Mouse (Mus musculus) fibroblast of lung, adult 2 months (primary cell): ENCODE data around the gene Krt1.

Experiments
- DNase-seq: peaks from one replicate; pipeline ENCODE4 v3.0.0-alpha.2; 2011; ENCODE audit warnings: low read depth

Krt1 gene

DNA sequence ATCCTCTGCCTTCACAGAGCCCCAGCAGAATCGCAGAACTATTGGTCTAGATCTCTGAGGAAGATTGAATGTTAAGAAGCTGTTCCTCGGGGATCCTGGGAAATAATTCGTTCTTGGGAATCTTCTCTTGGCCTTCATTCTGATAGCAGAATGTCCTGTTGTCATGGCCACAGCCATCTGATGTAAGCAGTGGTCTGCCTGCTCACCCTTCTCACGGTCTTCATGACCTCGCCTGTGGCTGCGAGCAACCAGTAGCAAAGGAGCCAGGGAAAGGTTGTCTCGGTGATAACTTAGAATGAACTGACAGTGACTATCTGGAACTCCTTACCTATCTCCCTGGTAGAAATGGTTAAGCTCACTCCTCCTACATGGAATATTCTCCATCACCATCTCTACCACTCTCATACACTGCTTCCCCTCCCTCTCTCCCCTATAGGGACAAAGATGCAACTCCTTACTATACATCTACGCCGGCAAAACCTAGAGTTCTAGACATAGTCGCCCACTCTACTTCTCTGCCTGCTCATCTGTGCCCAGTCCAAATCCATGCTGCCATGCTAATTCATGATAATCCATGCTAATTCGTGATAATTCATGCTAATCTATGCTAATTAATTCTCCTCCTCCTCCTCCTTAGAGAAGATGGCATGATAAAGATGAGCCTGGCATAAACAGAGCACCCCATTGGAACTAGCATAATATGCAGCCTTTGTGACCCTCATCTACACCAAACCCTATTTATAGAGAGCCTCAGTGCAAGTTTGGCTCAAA is 47.4 kb downstream of the Krt1 start:
- no peak for DNase-seq

- DNase-seq = no peak
Observed at GRCm38 (mm10) chr15:101802296-101802835, 48.2 kb downstream of the Krt1 start, which contains the start of gene Krt73. Krt73 (minus strand) TSS chr15:101802346.
